Mouse (Mus musculus) splenic B cell, adult 2 months (primary cell): ENCODE data around the gene Prdm8.
A peak's percentile ranks its signal among the peaks of the same experiment; 100 is the strongest.

Source experiments
- DNase-seq: peaks from one replicate; pipeline ENCODE4 v3.0.0-alpha.2; 2011; ENCODE audit warnings: low read depth, low spot score
- H3K27me3 ChIP-seq: 2 replicates; pipeline ENCODE4 v1.6.1; 2012; ENCODE audit warnings: mild to moderate bottlenecking, low read length, moderate library complexity, mixed read lengths; ENCODE audit not compliant: control insufficient read depth, poor library complexity, insufficient read depth, severe bottlenecking
- H3K36me3 ChIP-seq: 2 replicates; pipeline ENCODE4 v1.6.1; 2012; ENCODE audit warnings: mild to moderate bottlenecking, low read length, moderate library complexity, mixed read lengths; ENCODE audit not compliant: control insufficient read depth, poor library complexity, insufficient read depth, severe bottlenecking

Gene Prdm8

GRCm38 (mm10) chr5:98180888-98181635 lies 14.1 kb downstream of the Prdm8 start:
- DNase-seq, result peak; percentile 25
- H3K36me3 ChIP-seq, result no peaks in the 10 kb centered on the region

DNA sequence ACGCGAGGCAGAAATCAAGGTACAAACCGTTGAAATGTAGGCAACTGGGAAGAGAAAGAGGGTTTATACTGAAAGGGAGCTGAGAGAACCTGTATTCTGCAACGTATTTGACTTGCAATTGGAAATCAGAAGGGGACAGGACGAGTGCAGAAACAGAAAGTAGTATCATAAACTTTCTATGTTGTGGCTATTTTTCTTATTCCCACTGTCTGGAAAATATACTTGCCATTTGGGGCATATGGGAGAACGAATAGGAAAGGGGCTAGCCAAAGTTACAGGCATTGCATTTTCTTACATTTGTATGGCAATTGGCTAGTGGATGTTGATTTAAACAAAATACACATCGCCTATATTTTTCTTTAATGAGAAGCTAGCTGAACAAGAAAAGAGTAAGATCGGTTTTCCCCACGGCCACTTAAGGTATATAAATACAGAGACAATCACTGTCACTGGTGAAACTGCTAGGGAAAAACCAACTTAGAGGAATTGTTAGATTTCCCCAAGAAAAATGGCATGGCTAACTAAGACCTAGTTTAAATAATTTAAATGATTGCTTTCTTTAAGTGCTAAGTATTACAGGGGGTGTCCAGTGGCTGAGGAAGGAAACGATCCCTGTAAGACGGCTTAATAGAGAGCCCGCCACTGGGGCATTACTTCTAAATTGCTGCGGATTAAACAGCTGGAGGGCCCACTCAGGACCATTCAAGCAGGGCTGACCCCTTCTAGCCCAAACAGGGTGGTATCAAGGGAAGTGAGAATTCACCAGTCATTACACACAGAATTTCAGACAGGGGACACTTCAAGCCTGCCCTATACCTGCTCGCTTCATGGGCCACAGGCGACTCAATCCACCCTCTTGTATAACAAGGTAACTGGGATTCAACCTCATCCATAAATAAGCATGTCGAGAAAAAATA lies 14.9 kb downstream of the Prdm8 start:
- peak; percentile 21 for DNase-seq
- peaks cover 2% of the 10 kb centered on the region for H3K27me3 ChIP-seq
- H3K36me3 ChIP-seq, result no peaks in the 10 kb centered on the region

More at GRCm38 (mm10) chr5:98180888-98181635, 14.1 kb downstream of the Prdm8 start:
- H3K27me3 ChIP-seq, result peaks cover 2% of the 10 kb centered on the region

- H3K27me3 ChIP-seq, result peaks cover 2% of the 10 kb centered on the region
- no peak for DNase-seq
- H3K36me3 ChIP-seq, result no peaks in the 10 kb centered on the region
These were observed 15.6 kb downstream of the Prdm8 start for GRCm38 (mm10) chr5:98182603-98182920.

GRCm38 (mm10) chr5:98183031-98183595 lies 16.1 kb downstream of the Prdm8 start:
- Histone ChIP-seq H3K27me3 (peaks cover 2% of the 10 kb centered on the region), H3K36me3 (no peaks in the 10 kb centered on the region)
- peak; percentile 45 for DNase-seq

GRCm38 (mm10) chr5:98184281-98184910 lies 17.4 kb downstream of the Prdm8 start:
- DNase-seq, result peak; percentile 36
- Histone ChIP-seq H3K36me3 (no peaks in the 10 kb centered on the region), H3K27me3 (peaks cover 2% of the 10 kb centered on the region; the same call in 1 of the 2 replicates)

GRCm38 (mm10) chr5:98184971-98185805 lies 18.2 kb downstream of the Prdm8 start:
- peak; percentile 79 for DNase-seq
- Histone ChIP-seq H3K36me3 (no peaks in the 10 kb centered on the region), H3K27me3 (peaks cover 2% of the 10 kb centered on the region; the same call in 1 of the 2 replicates)

GRCm38 (mm10) chr5:98185806-98186751 lies 19.1 kb downstream of the Prdm8 start:
- Histone ChIP-seq H3K27me3 (peaks cover 2% of the 10 kb centered on the region; the same call in 1 of the 2 replicates), H3K36me3 (no peaks in the 10 kb centered on the region)
- DNase-seq, result peak; percentile 56

DNA sequence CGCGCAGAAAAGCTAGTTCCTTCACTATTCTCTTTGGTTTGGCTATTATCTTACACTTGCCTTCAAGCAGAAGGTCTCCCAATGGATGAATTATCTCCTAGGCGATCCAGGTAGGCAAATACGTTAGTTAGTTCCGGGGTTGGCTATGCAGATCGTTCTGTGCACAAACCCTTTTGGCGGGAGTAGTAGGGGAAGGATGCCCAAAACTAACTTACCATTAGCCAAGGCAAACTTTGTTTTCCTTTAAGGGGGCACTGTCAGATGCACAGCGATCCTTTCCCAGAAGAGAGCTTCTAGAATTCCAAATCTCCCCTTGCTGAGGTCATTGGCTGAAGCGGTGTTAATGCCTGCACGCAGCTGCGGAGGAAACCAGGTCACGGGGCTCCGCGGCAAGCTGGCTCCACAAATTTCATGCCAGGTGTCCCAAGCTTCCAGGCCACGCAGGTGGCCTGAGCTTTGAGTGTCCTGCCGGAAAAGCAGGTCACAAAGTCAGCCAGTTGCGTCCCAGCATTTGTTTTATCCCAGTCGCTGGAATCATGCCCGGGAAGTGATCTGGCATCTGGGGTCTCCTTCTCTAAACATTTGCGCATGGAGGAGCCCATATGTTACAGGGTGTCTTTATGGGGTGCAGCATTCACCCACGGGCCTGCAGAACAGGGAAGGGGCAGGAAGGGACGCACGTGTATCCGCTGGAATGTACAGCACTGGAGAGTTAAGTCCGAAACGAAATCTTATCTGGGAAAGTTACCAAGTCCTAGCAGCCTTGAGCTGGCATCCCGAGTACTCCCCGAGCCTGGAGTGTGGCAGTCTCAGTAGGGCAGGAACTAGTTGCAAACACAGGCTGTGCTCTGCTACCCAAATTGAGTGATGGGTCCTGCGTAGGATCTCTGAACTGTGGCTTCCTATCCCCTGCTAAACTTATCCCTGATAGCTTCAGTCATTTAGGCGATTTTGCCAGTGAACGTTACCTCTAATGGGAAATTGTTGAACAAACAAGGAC lies 22.5 kb downstream of the Prdm8 start:
- DNase-seq, result no peak
- H3K36me3 ChIP-seq, result no peaks in the 10 kb centered on the region
- H3K27me3 ChIP-seq, result no peaks in the 10 kb centered on the region

- no peaks in the 10 kb centered on the region for H3K36me3 ChIP-seq
These were observed 25.4 kb downstream of the Prdm8 start for GRCm38 (mm10) chr5:98192295-98192983.

DNA sequence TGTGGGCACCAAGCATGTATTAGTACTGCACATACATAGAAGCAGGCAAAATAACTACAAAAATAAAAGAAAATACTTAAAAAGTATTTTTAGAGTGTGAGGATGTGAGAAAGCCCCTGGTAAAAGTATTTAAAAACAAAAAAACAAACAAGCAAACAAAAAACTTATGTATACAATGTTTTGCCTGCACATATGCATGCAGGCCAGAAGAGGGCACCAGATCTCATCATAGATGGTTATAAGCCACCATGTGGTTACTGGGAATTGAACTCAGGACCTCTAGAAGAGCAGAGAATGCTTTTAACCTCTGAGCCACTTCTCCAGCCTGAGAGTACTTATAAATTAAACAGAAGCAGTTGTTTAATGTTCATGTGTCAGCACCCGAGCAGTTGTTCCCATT lies 28.0 kb downstream of the Prdm8 start:
- no peak for DNase-seq
- no peaks in the 10 kb centered on the region for H3K27me3 ChIP-seq

More at GRCm38 (mm10) chr5:98192295-98192983, 25.4 kb downstream of the Prdm8 start:
- DNase-seq, result no peak
- H3K27me3 ChIP-seq, result no peaks in the 10 kb centered on the region

GRCm38 (mm10) chr5:98198412-98199218 lies 31.6 kb downstream of the Prdm8 start:
- DNase-seq, result peak; percentile 14
- Histone ChIP-seq H3K36me3 (no peaks in the 10 kb centered on the region), H3K27me3 (no peaks in the 10 kb centered on the region)

More for the DNA sequence above, 28.0 kb downstream of the Prdm8 start:
- no peaks in the 10 kb centered on the region for H3K36me3 ChIP-seq
